Mouse (Mus musculus): ENCODE data around the gene Junb. TPM values are rescaled to one million over a fixed set of nuclear protein-coding genes. Genes with fewer than 3 reads are reported as not detected.

Gene Junb
- polyA plus RNA-seq, 1 experiment from 2014 or later, result 6.5 TPM

DNA sequence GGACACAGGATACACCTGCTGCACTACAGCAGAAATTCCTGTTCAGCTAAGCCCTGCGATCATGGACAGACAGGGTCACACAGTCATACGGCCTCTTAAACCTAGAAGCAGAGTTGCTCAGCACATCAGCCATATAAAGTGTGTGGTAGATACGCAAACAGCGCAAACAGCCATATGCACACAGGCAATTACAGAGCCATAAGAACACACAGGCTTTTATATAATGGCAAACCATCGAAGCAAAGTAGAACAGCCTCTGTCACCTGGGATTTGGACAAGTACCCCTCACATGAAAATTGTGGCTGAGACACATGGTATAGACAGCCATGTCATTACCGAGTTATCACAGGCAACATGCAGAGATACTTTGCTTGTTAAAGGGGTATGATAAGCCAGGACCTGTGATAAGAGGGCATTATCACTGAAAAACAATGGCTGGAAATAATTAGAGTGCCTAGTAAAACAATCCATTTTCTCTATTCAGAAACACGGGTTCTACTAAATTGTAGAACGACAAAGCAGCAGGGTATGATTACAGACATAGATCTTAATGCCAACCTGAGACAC, 7.9 kb upstream of the Junb start:
- Histone ChIP-seq H3K27me3 (peaks cover 78% of the 10 kb centered on the region), H3K4me2 (replicated peaks) (peak overlapping the region; percentile 93), H3K36me3 (no peaks in the 10 kb centered on the region), H3K4me3 (peak overlapping the region; percentile 51), H3K4me1 (peaks cover 37% of the 10 kb centered on the region), H3K9me3 (no peaks in the 10 kb centered on the region), H3K9ac (replicated peaks) (peak overlapping the region; percentile 51; the same call in 1 of the 2 replicates), H3K27ac (replicated peaks) (no peak overlapping the region)
- 48% methylated on average over 8 of the region's 8 CpGs for WGBS
- no peak for ATAC-seq (ENCODE audit: low FRiP score, low read depth)

DNA sequence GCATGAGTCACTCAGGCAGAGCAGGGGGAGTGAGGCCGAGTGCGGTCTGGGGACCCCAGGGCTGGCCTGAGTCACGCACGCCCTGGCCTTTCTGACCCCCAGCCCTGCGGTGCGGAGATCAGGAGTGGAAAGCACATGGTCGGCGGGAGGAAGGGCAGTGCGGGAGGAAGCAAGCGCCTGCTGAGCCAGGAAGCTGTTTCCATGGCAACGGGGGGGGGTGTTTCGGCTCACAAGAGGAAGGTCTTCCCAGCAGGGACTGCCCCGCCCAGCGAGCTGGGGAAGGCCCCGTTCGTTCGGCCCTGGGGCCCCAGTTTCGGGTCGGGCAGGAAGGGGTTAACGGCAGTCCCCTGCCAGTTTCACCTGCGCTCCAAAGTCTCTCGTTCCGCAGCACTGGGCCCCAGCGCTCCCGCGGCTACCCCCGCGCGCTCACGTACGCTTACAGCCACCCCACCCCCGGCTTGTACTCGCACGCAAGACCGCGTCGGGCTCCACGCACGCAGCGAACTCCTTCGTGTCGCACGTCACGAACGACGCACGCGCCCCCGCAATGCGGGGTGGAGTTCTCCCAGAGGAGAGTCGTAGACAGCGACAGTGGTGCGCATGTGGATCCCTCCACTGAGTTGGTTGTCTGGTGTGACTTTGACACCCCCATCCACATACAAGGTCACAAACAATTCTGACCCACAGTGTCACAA, 7.3 kb upstream of the Junb start:
- Histone ChIP-seq H3K27ac (replicated peaks) (no peak overlapping the region; the same call in 1 of the 2 replicates), H3K36me3 (no peaks in the 10 kb centered on the region), H3K4me3 (peak overlapping the region; percentile 51), H3K9me3 (no peaks in the 10 kb centered on the region), H3K4me2 (replicated peaks) (peak overlapping the region; percentile 93), H3K9ac (replicated peaks) (peak overlapping the region; percentile 51), H3K27me3 (peaks cover 83% of the 10 kb centered on the region), H3K4me1 (peaks cover 37% of the 10 kb centered on the region)
- WGBS, result 0% methylated on average over 52 of the region's 53 CpGs
- ATAC-seq (ENCODE audit: low FRiP score, low read depth), result no peak

DNA sequence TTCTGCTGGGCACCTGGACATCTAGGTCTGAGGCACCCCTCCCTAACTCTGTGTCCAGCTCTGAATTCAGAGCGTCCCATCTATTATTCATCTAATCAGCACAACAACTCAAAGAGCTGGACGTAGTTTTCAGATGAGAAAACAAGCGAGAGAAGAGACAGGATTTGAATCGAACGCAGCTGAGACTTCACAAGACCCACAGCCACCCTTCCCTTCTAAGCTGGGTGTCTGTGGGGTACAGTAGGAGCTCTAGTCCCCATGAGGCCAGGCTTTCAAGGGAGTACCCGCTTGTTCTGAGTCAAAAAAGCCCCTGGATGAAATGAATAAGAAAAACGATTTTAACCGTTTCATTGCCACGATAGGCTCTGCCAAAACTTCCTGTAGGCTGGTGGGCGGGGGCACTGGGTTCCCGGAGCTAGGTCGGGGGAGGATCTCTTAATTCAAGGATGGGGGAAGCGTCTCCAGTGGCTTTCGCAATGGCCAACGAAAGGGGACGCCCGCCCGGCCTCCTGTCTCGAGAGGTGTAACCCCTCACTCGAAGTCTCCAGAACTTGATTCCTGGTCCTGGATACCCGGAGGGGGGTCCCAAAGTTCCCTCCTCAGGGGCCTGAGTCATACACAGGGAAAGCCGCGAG, 6.6 kb upstream of the Junb start:
- peaks cover 90% of the 10 kb centered on the region for H3K27me3 ChIP-seq
- H3K9me3 ChIP-seq, result no peaks in the 10 kb centered on the region
- H3K4me3 ChIP-seq, result peak overlapping the region; percentile 51
- WGBS, result under 1% methylated on average over 23 of the region's 23 CpGs
- no peak for ATAC-seq (ENCODE audit: low FRiP score, low read depth)
- H3K27ac ChIP-seq (replicated peaks), result no peak overlapping the region
- H3K4me2 ChIP-seq (replicated peaks), result peak overlapping the region; percentile 93
- peak overlapping the region; percentile 51 for H3K9ac ChIP-seq (replicated peaks)
- no peaks in the 10 kb centered on the region for H3K36me3 ChIP-seq
- H3K4me1 ChIP-seq, result peaks cover 41% of the 10 kb centered on the region

DNA sequence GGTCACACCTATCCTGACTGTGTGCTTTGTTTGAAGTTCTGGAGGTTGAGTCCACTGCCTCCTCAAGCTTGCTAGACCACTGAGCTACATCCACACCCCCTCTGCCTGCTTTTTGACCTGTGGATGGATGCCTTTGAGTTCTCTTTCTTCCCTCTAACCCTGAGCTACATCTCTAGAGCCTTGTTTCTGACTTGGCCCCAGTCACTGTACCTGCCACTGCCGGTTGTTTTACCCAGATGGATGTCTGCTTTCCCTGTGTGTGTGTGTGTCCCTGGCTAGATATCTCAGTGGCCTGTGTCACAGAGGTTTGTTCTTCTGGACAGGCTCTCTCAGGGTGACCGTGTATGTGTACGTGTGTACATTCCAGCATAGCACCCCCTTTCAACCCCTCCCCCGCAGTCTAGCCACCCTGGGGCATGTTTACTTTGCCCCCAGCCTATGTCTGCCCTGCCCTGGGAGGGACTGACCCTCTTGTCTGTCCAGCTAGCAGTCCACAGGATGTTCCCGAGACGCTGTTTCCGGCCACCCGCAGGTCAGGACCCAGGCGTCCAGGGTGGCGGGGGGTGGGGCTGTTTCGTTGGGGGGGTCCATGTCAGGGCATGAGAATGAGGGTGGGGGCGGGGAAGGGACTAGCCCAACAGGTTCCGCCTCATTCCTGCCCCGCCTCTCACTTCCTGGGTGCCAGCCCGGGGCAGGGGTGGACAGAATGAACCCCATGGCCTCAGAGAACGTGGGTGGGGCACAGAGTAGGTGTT, 6.0 kb upstream of the Junb start:
- peak overlapping the region; percentile 93 for H3K4me2 ChIP-seq (replicated peaks)
- H3K9me3 ChIP-seq, result no peaks in the 10 kb centered on the region
- H3K27ac ChIP-seq (replicated peaks), result no peak overlapping the region
- H3K9ac ChIP-seq (replicated peaks), result peak overlapping the region; percentile 51; the same call in 1 of the 2 replicates
- 13% methylated on average over 16 of the region's 16 CpGs for WGBS
- H3K4me1 ChIP-seq, result peaks cover 43% of the 10 kb centered on the region
- peaks cover 97% of the 10 kb centered on the region for H3K27me3 ChIP-seq
- no peak for ATAC-seq (ENCODE audit: low FRiP score, low read depth)
- H3K4me3 ChIP-seq, result no peak overlapping the region
- H3K36me3 ChIP-seq, result no peaks in the 10 kb centered on the region

DNA sequence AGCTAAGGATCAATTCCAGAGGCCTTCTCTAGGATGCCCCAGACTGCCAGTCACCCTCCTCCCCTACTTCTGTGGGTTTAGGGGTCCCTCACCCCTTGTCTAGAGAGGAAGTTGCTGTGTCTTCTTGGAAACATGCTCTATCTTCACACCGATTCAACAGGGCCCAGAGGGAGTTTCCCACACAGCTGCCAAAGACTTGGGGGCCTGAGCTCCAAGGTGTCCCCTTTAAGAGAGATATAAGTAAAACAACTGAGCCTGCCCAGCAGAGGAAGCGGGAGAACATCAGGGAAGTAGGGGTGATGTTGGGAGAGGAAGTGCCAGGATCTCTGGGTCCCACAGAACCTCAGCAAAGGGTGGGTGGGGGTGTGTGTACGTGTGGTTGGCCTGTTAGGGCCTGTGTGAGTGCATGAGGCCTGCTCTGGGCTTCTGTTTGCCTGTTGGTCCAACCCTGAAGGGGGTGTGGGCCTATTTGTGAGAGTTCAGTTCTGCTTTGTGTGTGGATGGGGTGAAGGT, 4.0 kb upstream of the Junb start:
- H3K4me1 ChIP-seq, result peaks cover 57% of the 10 kb centered on the region
- WGBS, result 69% methylated on average over 3 of the region's 3 CpGs
- no peak overlapping the region for H3K4me2 ChIP-seq (replicated peaks)
- no peaks in the 10 kb centered on the region for H3K36me3 ChIP-seq
- ATAC-seq (ENCODE audit: low FRiP score, low read depth), result no peak
- no peak overlapping the region for H3K4me3 ChIP-seq
- H3K9me3 ChIP-seq, result no peaks in the 10 kb centered on the region
- no peak overlapping the region for H3K9ac ChIP-seq (replicated peaks)
- no peak overlapping the region for H3K27ac ChIP-seq (replicated peaks)
- peaks cover 97% of the 10 kb centered on the region for H3K27me3 ChIP-seq

DNA sequence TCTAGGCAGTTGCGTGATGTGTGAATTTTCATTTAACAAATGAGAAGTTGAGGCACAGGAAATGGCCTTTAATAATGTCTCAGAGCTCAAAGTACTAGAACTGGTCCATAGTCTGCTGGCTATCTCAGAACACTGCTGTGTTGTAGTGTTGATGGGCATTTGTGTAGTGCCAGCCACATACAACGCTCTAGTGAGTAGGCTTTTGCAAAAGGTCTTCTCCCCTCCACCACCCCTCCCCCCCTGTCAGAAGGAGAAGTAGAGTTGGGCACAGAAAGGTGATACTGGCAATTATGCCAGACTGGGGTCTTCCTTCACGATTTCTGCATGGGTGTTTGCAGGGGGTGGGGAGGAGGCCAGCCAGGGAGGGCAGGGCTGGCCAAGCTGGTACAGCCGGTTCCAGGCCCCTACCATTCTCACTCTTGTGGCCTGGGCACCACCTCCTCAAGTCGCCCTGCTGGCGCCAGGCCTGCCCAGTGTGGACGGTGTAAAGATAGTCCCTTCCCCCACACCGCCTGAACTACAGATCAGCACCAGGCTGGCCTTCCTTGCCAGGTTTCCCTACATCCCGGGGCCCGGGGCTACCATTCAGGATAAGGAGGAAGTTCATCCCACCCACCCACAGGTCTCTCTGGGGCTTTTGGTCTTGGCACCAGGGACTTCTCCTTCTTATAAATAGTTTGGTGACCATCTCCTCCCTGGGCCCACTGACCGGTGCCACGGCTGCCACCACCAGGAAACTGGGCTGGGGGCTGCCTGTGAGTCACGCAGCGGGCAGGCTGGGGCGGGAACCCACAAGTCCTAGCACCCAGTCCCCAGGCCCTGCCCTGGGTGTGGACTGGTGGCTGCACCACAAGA, 3.4 kb upstream of the Junb start:
- Histone ChIP-seq H3K4me1 (peaks cover 64% of the 10 kb centered on the region), H3K9me3 (no peaks in the 10 kb centered on the region), H3K36me3 (no peaks in the 10 kb centered on the region), H3K4me3 (no peak overlapping the region), H3K27ac (replicated peaks) (no peak overlapping the region), H3K4me2 (replicated peaks) (no peak overlapping the region), H3K9ac (replicated peaks) (no peak overlapping the region), H3K27me3 (peaks cover 97% of the 10 kb centered on the region)
- WGBS, result 82% methylated on average over 15 of the region's 15 CpGs
- no peak for ATAC-seq (ENCODE audit: low FRiP score, low read depth)

DNA sequence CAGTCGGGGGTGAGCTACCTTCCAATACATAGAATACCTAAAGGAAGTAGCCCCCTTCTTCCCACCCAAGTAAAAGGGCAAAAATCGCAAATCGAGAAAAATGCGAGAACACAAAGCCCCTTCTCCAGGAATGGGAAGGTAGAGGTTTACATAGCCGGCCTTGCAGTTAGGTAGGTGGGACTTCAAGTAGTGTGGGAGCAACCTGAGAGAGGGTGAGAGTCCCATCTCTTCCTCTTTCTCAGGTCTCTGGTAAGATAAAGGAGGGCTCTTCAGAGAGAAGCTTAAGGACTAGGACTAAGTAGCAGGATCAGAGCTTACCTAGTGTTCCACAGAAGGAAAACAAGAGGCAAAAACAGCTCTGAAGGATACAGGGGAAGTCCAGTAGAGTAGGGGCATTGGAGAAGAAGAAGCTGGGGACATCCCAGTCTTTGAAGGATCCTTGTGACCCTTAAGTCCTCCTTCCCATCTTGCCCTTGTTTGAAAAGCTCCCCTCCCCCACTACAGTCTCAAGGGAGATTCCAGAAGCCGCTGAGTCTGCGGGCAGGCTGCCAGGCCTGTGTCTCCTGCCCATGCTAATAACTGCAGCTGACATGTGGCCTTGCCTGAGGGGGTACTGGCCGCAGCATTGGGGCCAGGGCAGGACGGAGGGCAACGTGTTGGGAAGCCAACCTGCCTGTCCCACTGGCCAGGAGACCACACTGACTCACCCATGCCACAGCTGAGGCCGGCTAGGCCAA, 2.3 kb upstream of the Junb start:
- WGBS, result 42% methylated on average over 11 of the region's 11 CpGs
- Histone ChIP-seq H3K27ac (replicated peaks) (no peak overlapping the region), H3K4me3 (no peak overlapping the region), H3K4me2 (replicated peaks) (0 out of 2 replicates have a peak overlapping the region, but pooled peaks have one; percentile 12), H3K27me3 (peaks cover 89% of the 10 kb centered on the region), H3K9me3 (no peaks in the 10 kb centered on the region), H3K36me3 (no peaks in the 10 kb centered on the region), H3K4me1 (peaks cover 65% of the 10 kb centered on the region), H3K9ac (replicated peaks) (no peak overlapping the region)
- no peak for ATAC-seq (ENCODE audit: low FRiP score, low read depth)

DNA sequence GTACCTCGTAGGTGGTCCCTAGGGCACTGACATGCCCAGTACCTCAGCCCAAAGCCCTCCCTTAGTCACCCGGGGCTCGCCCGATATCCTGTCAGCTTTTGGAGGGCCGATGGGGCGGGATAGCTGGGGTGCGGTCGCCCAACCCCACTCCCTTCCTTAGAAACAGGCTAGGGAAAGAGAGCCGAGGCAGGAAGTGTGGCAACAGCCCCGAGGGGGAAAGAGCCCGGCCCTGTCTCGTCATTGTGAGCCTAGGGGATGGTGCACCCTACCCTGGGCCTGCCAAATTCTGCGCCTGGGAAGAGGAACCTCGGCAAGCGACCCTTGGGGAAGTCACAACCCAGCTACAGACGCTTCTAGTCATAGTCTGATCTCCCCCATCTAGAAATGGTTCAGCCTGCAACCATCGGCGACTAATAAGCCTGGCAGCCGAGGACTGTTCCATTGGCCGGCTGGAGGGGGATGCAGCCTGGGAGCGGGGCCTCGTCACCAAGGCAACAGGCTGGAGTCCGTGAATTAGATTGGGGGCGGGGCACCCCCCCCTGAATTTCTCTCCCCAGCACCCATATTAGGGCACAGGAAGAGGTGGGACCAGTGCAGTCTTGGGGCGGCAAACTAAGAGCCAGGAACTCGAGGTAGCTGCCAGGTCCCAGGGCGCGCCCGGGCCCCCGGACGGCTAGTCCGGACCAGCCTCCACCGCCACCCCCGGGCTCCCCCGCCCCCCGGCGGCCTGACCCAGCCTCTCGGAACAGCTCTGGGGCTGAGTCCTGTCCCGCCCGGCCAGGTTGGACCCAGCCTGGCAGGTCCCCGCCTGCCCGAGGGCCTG, 1.3 kb upstream of the Junb start:
- H3K4me1 ChIP-seq, result peaks cover 62% of the 10 kb centered on the region
- ATAC-seq (ENCODE audit: low FRiP score, low read depth), result peak; percentile 7; the same call in 1 of the 2 replicates
- H3K36me3 ChIP-seq, result 0 out of 2 replicates have a peak, but pooled peaks cover 4% of the 10 kb centered on the region
- peak overlapping the region; percentile 20; the same call in 1 of the 2 replicates for H3K9ac ChIP-seq (replicated peaks)
- peak overlapping the region; percentile 33 for H3K4me3 ChIP-seq
- no peaks in the 10 kb centered on the region for H3K9me3 ChIP-seq
- peaks cover 80% of the 10 kb centered on the region for H3K27me3 ChIP-seq
- no peak overlapping the region for H3K27ac ChIP-seq (replicated peaks)
- H3K4me2 ChIP-seq (replicated peaks), result peak overlapping the region; percentile 98
- WGBS, result 4% methylated on average over 40 of the region's 42 CpGs

DNA sequence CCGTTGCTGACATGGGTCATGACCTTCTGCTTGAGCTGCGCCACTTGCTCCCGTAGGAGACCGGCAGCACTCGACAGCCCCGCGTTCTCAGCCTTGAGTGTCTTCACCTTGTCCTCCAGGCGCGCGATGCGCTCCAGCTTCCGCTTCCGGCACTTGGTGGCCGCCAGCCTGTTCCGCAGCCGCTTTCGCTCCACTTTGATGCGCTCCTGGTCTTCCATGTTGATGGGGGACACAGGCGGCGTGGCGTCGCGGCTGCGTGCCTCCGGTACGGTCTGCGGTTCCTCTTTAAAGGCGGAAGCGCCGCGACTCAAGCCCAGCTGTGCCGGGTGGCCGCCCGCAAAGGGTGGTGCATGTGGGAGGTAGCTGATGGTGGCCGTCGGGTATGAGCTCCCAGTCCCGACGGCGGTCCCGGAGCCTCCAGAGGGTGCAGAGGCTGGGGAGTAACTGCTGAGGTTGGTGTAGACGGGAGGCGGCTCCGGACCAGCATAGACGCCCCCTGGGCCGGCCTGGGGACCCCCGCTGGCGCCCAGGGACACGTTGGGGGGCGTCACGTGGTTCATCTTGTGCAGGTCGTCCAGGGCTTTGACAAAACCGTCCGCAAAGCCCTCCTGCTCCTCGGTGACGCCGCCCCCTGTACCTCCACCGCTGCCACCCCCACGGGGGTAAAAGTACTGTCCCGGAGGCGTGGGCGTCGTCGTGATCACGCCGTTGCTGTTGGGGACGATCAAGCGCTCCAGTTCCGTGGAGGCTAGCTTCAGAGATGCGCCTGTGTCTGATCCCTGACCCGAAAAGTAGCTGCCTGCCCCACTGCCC, 877 bp downstream of the Junb start:
- WGBS, result 1% methylated on average over 70 of the region's 70 CpGs

More for the DNA sequence above, 877 bp downstream of the Junb start:
- H3K9ac ChIP-seq (replicated peaks), result peak overlapping the region; percentile 53
- peak overlapping the region; percentile 51 for H3K4me3 ChIP-seq
- peak overlapping the region; percentile 98 for H3K4me2 ChIP-seq (replicated peaks)
- no peaks in the 10 kb centered on the region for H3K9me3 ChIP-seq
- peaks cover 60% of the 10 kb centered on the region for H3K27me3 ChIP-seq
- no peak for ATAC-seq (ENCODE audit: low FRiP score, low read depth)
- H3K36me3 ChIP-seq, result peaks cover 26% of the 10 kb centered on the region
- no peak overlapping the region for H3K27ac ChIP-seq (replicated peaks)
- H3K4me1 ChIP-seq, result peaks cover 58% of the 10 kb centered on the region

Measured in midbrain, embryonic 12.5 days (tissue).